Mouse (Mus musculus): ENCODE data around the gene Cntnap2. TPM values are rescaled to one million over a fixed set of nuclear protein-coding genes. Genes with fewer than 3 reads are reported as not detected.

Cntnap2 gene
- polyA plus RNA-seq, 1 experiment from 2014 or later = 22.2 TPM

GRCm38 (mm10) chr6:45381126-45381525 lies 322.0 kb downstream of the Cntnap2 start:
- Histone ChIP-seq H3K4me1 (replicated peaks) (no peaks in the 10 kb centered on the region), H3K9me3 (no peaks in the 10 kb centered on the region), H3K27ac (no peak overlapping the region), H3K4me3 (no peak overlapping the region), H3K36me3 (no peaks in the 10 kb centered on the region), H3K27me3 (ENCODE audit: insufficient read depth, poor library complexity, severe bottlenecking) (no peaks in the 10 kb centered on the region)
- 72% methylated on average over 7 of the region's 7 CpGs for WGBS
- no peak for DNase-seq (ENCODE audit: low spot score)

GRCm38 (mm10) chr6:45389034-45389433 lies 329.9 kb downstream of the Cntnap2 start:
- H3K9me3 ChIP-seq = no peaks in the 10 kb centered on the region
- 37% methylated on average over 1 of the region's 1 CpGs for WGBS
- H3K4me3 ChIP-seq = no peak overlapping the region
- no peaks in the 10 kb centered on the region for H3K4me1 ChIP-seq (replicated peaks)
- H3K27ac ChIP-seq = no peak overlapping the region
- no peaks in the 10 kb centered on the region for H3K27me3 ChIP-seq (ENCODE audit: insufficient read depth, poor library complexity, severe bottlenecking)
- no peak for DNase-seq (ENCODE audit: low spot score)
- no peaks in the 10 kb centered on the region for H3K36me3 ChIP-seq

GRCm38 (mm10) chr6:45413629-45414028 lies 354.5 kb downstream of the Cntnap2 start:
- H3K9me3 ChIP-seq = no peaks in the 10 kb centered on the region
- no peak for DNase-seq (ENCODE audit: low spot score)
- H3K27me3 ChIP-seq (ENCODE audit: insufficient read depth, poor library complexity, severe bottlenecking) = no peaks in the 10 kb centered on the region
- no peak overlapping the region for H3K4me3 ChIP-seq
- no peaks in the 10 kb centered on the region for H3K36me3 ChIP-seq
- no peak overlapping the region for H3K27ac ChIP-seq
- WGBS = 93% methylated on average over 2 of the region's 2 CpGs
- H3K4me1 ChIP-seq (replicated peaks) = no peaks in the 10 kb centered on the region

GRCm38 (mm10) chr6:45455424-45455823 lies 396.3 kb downstream of the Cntnap2 start:
- Histone ChIP-seq H3K4me1 (replicated peaks) (no peaks in the 10 kb centered on the region), H3K9me3 (no peaks in the 10 kb centered on the region), H3K27me3 (ENCODE audit: insufficient read depth, poor library complexity, severe bottlenecking) (no peaks in the 10 kb centered on the region), H3K4me3 (no peak overlapping the region), H3K36me3 (no peaks in the 10 kb centered on the region), H3K27ac (no peak overlapping the region)
- no peak for DNase-seq (ENCODE audit: low spot score)
- WGBS = 93% methylated on average over 1 of the region's 1 CpGs

- H3K27me3 ChIP-seq (ENCODE audit: insufficient read depth, poor library complexity, severe bottlenecking) = no peaks in the 10 kb centered on the region
- H3K27ac ChIP-seq = no peak overlapping the region
- 83% methylated on average over 3 of the region's 3 CpGs for WGBS
- H3K9me3 ChIP-seq = no peaks in the 10 kb centered on the region
- DNase-seq (ENCODE audit: low spot score) = no peak
- no peak overlapping the region for H3K4me3 ChIP-seq
- H3K36me3 ChIP-seq = no peaks in the 10 kb centered on the region
- no peaks in the 10 kb centered on the region for H3K4me1 ChIP-seq (replicated peaks)
Observed at GRCm38 (mm10) chr6:45518221-45518620, 459.1 kb downstream of the Cntnap2 start.

- no peaks in the 10 kb centered on the region for H3K36me3 ChIP-seq
- WGBS = 73% methylated on average over 2 of the region's 2 CpGs
- no peak for DNase-seq (ENCODE audit: low spot score)
- H3K27me3 ChIP-seq (ENCODE audit: insufficient read depth, poor library complexity, severe bottlenecking) = no peaks in the 10 kb centered on the region
- no peaks in the 10 kb centered on the region for H3K9me3 ChIP-seq
- no peak overlapping the region for H3K27ac ChIP-seq
- H3K4me1 ChIP-seq (replicated peaks) = no peaks in the 10 kb centered on the region
- H3K4me3 ChIP-seq = no peak overlapping the region
Observed at GRCm38 (mm10) chr6:45536999-45537398, 477.8 kb downstream of the Cntnap2 start.

GRCm38 (mm10) chr6:45544319-45544875 lies 485.2 kb downstream of the Cntnap2 start:
- no peak overlapping the region for H3K4me3 ChIP-seq
- no peaks in the 10 kb centered on the region for H3K9me3 ChIP-seq
- H3K36me3 ChIP-seq = no peaks in the 10 kb centered on the region
- peak; percentile 10 for DNase-seq (ENCODE audit: low spot score)
- H3K27ac ChIP-seq = no peak overlapping the region
- H3K4me1 ChIP-seq (replicated peaks) = peaks cover 10% of the 10 kb centered on the region; the same call in 1 of the 2 replicates
- no peaks in the 10 kb centered on the region for H3K27me3 ChIP-seq (ENCODE audit: insufficient read depth, poor library complexity, severe bottlenecking)
- WGBS = 38% methylated on average over 7 of the region's 7 CpGs

GRCm38 (mm10) chr6:45559724-45560123 lies 500.6 kb downstream of the Cntnap2 start:
- Histone ChIP-seq H3K27me3 (ENCODE audit: insufficient read depth, poor library complexity, severe bottlenecking) (no peaks in the 10 kb centered on the region), H3K9me3 (no peaks in the 10 kb centered on the region), H3K36me3 (no peaks in the 10 kb centered on the region), H3K27ac (no peak overlapping the region), H3K4me1 (replicated peaks) (no peaks in the 10 kb centered on the region), H3K4me3 (no peak overlapping the region)
- no peak for DNase-seq (ENCODE audit: low spot score)
- WGBS = 94% methylated on average over 1 of the region's 1 CpGs

- no peak for DNase-seq (ENCODE audit: low spot score)
- Histone ChIP-seq H3K4me1 (replicated peaks) (no peaks in the 10 kb centered on the region), H3K27ac (no peak overlapping the region), H3K9me3 (no peaks in the 10 kb centered on the region), H3K4me3 (no peak overlapping the region), H3K27me3 (ENCODE audit: insufficient read depth, poor library complexity, severe bottlenecking) (no peaks in the 10 kb centered on the region), H3K36me3 (no peaks in the 10 kb centered on the region)
- 88% methylated on average over 6 of the region's 6 CpGs for WGBS
Observed at GRCm38 (mm10) chr6:45584467-45585094, 525.4 kb downstream of the Cntnap2 start.

GRCm38 (mm10) chr6:45589084-45589483 lies 529.9 kb downstream of the Cntnap2 start:
- no peak overlapping the region for H3K4me3 ChIP-seq
- no peaks in the 10 kb centered on the region for H3K36me3 ChIP-seq

GRCm38 (mm10) chr6:45647017-45647416 lies 587.9 kb downstream of the Cntnap2 start:
- no peaks in the 10 kb centered on the region for H3K9me3 ChIP-seq
- no peaks in the 10 kb centered on the region for H3K4me1 ChIP-seq (replicated peaks)
- no peak for DNase-seq (ENCODE audit: low spot score)
- H3K27me3 ChIP-seq (ENCODE audit: insufficient read depth, poor library complexity, severe bottlenecking) = no peaks in the 10 kb centered on the region
- no peak overlapping the region for H3K4me3 ChIP-seq
- no peaks in the 10 kb centered on the region for H3K36me3 ChIP-seq
- no peak overlapping the region for H3K27ac ChIP-seq

More at GRCm38 (mm10) chr6:45589084-45589483, 529.9 kb downstream of the Cntnap2 start:
- H3K9me3 ChIP-seq = no peaks in the 10 kb centered on the region
- no peaks in the 10 kb centered on the region for H3K4me1 ChIP-seq (replicated peaks)
- no peak overlapping the region for H3K27ac ChIP-seq
- no peaks in the 10 kb centered on the region for H3K27me3 ChIP-seq (ENCODE audit: insufficient read depth, poor library complexity, severe bottlenecking)
- no peak for DNase-seq (ENCODE audit: low spot score)

GRCm38 (mm10) chr6:45648419-45648818 lies 589.3 kb downstream of the Cntnap2 start:
- Histone ChIP-seq H3K36me3 (no peaks in the 10 kb centered on the region), H3K27ac (no peak overlapping the region), H3K4me1 (replicated peaks) (no peaks in the 10 kb centered on the region), H3K4me3 (no peak overlapping the region), H3K9me3 (no peaks in the 10 kb centered on the region), H3K27me3 (ENCODE audit: insufficient read depth, poor library complexity, severe bottlenecking) (no peaks in the 10 kb centered on the region)
- 90% methylated on average over 2 of the region's 2 CpGs for WGBS
- DNase-seq (ENCODE audit: low spot score) = no peak

- DNase-seq (ENCODE audit: low spot score) = no peak
- H3K36me3 ChIP-seq = no peaks in the 10 kb centered on the region
Observed at GRCm38 (mm10) chr6:45700287-45700686, 641.1 kb downstream of the Cntnap2 start.

GRCm38 (mm10) chr6:45791612-45792011 lies 732.5 kb downstream of the Cntnap2 start:
- Histone ChIP-seq H3K9me3 (no peaks in the 10 kb centered on the region), H3K27ac (no peak overlapping the region), H3K4me3 (no peak overlapping the region), H3K4me1 (replicated peaks) (no peaks in the 10 kb centered on the region), H3K36me3 (no peaks in the 10 kb centered on the region), H3K27me3 (ENCODE audit: insufficient read depth, poor library complexity, severe bottlenecking) (no peaks in the 10 kb centered on the region)
- no peak for DNase-seq (ENCODE audit: low spot score)

More at GRCm38 (mm10) chr6:45700287-45700686, 641.1 kb downstream of the Cntnap2 start:
- Histone ChIP-seq H3K27me3 (ENCODE audit: insufficient read depth, poor library complexity, severe bottlenecking) (no peaks in the 10 kb centered on the region), H3K9me3 (no peaks in the 10 kb centered on the region), H3K27ac (no peak overlapping the region), H3K4me3 (no peak overlapping the region), H3K4me1 (replicated peaks) (no peaks in the 10 kb centered on the region)
